ENCODE assay signal across 10 mouse cellular contexts in the genomic region with DNA sequence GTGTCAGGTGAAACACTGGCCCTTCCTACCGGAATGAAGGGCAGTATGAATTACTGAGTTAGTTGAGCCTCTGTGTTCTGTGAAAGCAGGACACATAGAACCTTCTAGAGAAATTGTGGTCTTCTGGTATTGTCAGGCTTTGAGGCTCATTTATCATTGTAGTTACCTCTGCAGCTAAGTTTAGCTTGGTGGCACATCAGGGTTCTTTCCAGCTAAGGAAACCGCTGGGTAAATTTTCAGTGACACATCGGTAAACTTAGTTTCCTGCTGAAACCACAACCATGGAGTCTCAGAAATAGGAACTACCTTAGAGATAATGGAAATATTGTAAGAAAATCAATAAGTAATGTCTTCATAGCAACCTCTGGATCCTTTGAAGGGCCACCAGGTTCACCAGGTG.
"Had no signal": no experiment of that assay in that cellular context is flagged by ENCODE, and none has a peak within 500 bp of the region (broad histone marks: within the 10 kb centered on the region; RNA-seq: fewer than 3 reads in every experiment).

No protein-coding gene starts in this region.

- H3K27ac ChIP-seq: limb, embryonic 13.5 days; liver, embryonic 14.5 days; midbrain, embryonic 13.5 days; neural tube, embryonic 13.5 days had no signal

- H3K4me3 ChIP-seq: limb, embryonic 13.5 days; midbrain, embryonic 13.5 days; neural tube, embryonic 13.5 days had no signal

- DNase-seq: kidney, postnatal 10 days; kidney, postnatal 4 days; left cerebral cortex, postnatal 4 days; lung, adult 18-20 months; retina, postnatal 1 day; right cerebral cortex, postnatal 4 days had no signal

- ATAC-seq: midbrain, embryonic 13.5 days had no signal

- H3K9me3 ChIP-seq: limb, embryonic 13.5 days; midbrain, embryonic 13.5 days; neural tube, embryonic 13.5 days had no signal

- H3K4me2 ChIP-seq: limb, embryonic 13.5 days; midbrain, embryonic 13.5 days; neural tube, embryonic 13.5 days had no signal

- H3K4me1 ChIP-seq: limb, embryonic 13.5 days; midbrain, embryonic 13.5 days; neural tube, embryonic 13.5 days had no signal

- H3K36me3 ChIP-seq: limb, embryonic 13.5 days; midbrain, embryonic 13.5 days; neural tube, embryonic 13.5 days had no signal

- H3K9ac ChIP-seq: limb, embryonic 13.5 days; liver, embryonic 14.5 days; midbrain, embryonic 13.5 days; neural tube, embryonic 13.5 days had no signal

- H3K27me3 ChIP-seq: limb, embryonic 13.5 days; midbrain, embryonic 13.5 days; neural tube, embryonic 13.5 days had no signal
